Mouse (Mus musculus): ENCODE results near the gene Olfr68. TPM values are rescaled to one million over a fixed set of nuclear protein-coding genes. Genes with fewer than 3 reads are reported as not detected.

The Olfr68 gene
- polyA plus RNA-seq (2012; rRNA removed) = not detected in 2 replicates

DNA sequence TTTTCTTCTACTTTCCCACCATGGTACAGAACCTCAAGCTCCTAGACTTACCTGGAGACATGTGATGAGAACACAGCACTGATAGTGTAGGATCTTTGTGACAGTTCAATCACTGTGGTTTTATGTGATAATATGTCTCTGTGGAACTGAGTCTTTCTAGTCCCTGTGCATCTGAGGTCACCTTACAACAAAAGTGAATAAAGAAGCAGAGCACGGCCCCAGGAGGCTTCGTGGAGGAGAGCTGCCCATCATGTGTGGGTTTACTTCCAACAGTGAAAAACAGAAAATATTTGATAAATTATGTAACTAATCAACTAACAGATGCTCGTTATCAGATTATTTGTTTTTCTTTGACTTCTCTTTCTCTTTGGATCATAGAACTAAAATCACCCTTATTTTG is at the start of gene Olfr68:
TSS of gene Olfr68 (minus strand) at position 101 of the 400 bp plus-strand sequence.

GRCm38 (mm10) chr7:103827808-103828207 is 48.3 kb upstream of the Olfr68 start, which contains the start of gene Hbb-bs:
Hbb-bs (minus strand) TSS chr7:103828096.

DNA sequence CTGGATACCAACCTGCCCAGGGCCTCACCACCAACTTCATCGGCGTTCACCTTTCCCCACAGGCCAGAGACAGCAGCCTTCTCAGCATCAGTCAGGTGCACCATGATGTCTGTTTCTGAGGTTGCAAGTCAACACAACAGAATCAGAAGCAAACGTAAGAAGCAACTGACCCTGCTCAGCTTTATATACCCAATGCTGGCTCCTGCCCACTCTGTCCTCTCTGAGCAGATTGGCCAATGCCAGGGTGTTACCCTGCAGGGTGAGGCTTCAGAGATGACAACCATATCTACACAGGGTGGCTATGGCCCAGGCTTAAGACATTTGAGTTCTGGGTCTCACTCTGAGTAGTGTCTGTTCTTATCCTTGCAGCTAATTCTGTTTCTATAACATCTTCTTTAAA is 34.3 kb upstream of the Olfr68 start, which contains the start of gene Hbb-bt:
TSS of gene Hbb-bt (minus strand) at position 231 of the 400 bp plus-strand sequence.

DNA sequence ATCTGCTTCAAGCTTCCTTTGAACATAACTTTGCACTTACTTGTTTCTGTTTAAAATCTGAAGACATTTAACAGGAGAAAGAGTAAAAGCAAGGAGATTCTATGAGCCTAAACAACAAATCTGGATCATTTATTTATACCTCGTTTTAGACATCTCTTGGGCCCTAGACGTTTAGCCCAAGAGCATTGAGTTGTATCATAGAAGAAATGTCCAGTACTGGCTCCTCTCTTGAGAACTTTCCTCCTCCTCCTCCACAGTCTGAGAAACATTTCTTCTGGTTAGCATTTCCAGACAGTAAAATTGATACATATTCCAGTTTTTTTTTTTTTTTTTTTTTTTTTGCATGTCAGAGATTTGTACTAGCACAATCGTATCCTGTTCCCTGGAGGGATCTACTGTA is 12.2 kb upstream of the Olfr68 start, which contains the start of gene Olfr67:
TSS of gene Olfr67 (minus strand) at position 101 of the 400 bp plus-strand sequence.

DNA sequence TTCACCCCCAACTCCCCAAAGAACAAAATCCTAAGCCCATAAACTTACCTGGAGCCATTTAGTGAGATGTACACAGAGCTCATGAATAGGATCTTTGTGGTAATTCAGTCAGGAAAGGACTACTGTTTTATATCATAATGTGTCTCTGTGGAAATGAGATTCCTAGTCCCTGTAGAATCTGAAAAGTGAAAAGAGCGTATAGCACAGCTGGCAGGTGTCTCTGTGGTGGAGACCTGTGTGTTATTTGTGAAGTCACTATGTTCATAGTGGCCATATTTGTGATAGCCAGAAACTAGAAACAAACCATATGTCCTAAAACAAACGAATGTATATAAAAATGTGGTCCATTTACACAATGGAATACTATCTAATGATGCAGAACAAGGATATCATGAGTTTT is 8.0 kb downstream of the Olfr68 start, which contains the start of gene Olfr69:
TSS of gene Olfr69 (minus strand) at position 101 of the 400 bp plus-strand sequence.

DNA sequence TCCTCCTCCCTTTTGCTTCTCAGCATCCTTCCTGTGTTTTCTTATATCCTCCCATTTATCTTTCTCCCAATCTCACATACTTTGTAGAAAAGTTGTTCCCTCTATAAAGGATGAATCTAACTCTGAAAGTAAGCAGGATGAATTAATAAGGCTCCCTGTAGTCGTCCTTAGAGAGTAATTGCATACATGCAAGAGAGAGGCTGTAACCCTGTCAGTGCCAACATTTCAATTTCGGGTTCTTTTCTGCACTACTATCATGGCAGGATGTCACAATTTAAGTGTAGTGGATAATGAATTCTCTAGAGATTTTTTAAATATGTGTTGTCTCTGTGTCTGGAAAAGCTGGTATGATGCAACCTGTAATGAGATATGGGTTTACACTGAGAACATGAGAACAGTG is 22.3 kb downstream of the Olfr68 start, which contains the start of gene Olfr630:
TSS of gene Olfr630 (minus strand) at position 101 of the 400 bp plus-strand sequence.

DNA sequence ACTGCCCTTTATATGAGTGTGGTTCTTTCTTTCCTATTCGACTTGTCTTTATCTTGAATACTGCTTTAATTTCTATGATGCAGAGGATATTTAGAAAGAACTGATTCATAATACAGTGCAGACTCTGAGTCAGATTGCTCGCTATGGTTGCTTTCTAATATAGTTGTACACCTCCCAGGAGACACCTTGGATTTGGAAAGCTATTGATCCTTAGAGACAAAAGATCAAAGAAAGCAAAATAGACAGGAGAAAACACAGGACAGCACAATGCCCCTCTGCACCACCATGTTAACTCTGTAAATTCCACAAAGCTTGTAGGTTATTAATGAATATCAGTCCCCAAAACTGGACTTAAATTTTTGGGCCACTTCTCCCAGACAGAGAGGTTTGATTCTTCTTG is 34.7 kb downstream of the Olfr68 start, which contains the start of gene Olfr629:
TSS of gene Olfr629 (minus strand) at position 101 of the 400 bp plus-strand sequence.

GRCm38 (mm10) chr7:103730074-103730473 is 49.4 kb downstream of the Olfr68 start, which contains the start of gene Olfr628:
Olfr628 (plus strand) TSS chr7:103730374.

Other genes with a start within 250 kb of the Olfr68 start
- not detected in 2 replicates for gene Olfr612, start 237.0 kb downstream of the Olfr68 start, polyA plus RNA-seq (2012; rRNA removed)
- not detected in 2 replicates for gene Olfr613, start 231.6 kb downstream of the Olfr68 start, polyA plus RNA-seq (2012; rRNA removed)
- gene Olfr615, start 223.6 kb downstream of the Olfr68 start, polyA plus RNA-seq (2012; rRNA removed) = not detected in 2 replicates
- not detected in 2 replicates for gene Olfr616, start 210.6 kb downstream of the Olfr68 start, polyA plus RNA-seq (2012; rRNA removed)
- not detected in 2 replicates for gene Olfr617, start 206.6 kb downstream of the Olfr68 start, polyA plus RNA-seq (2012; rRNA removed)
- gene Olfr618, start 189.6 kb downstream of the Olfr68 start, polyA plus RNA-seq (2012; rRNA removed) = not detected in 2 replicates
- not detected in 2 replicates for gene Olfr619, start 179.1 kb downstream of the Olfr68 start, polyA plus RNA-seq (2012; rRNA removed)
- not detected in 2 replicates for gene Olfr620, start 167.2 kb downstream of the Olfr68 start, polyA plus RNA-seq (2012; rRNA removed)
- not detected in 2 replicates for gene Olfr622, start 137.0 kb downstream of the Olfr68 start, polyA plus RNA-seq (2012; rRNA removed)
- gene Olfr623, start 116.0 kb downstream of the Olfr68 start, polyA plus RNA-seq (2012; rRNA removed) = not detected in 2 replicates
- not detected in 2 replicates for gene Olfr624, start 108.5 kb downstream of the Olfr68 start, polyA plus RNA-seq (2012; rRNA removed)
- not detected in 2 replicates for gene Olfr625-ps1, start 97.0 kb downstream of the Olfr68 start, polyA plus RNA-seq (2012; rRNA removed)
- gene Olfr243, start 65.0 kb downstream of the Olfr68 start, polyA plus RNA-seq (2012; rRNA removed) = not detected in 2 replicates
- gene Olfr628, start 49.3 kb downstream of the Olfr68 start, polyA plus RNA-seq (2012; rRNA removed) = not detected in 2 replicates
- gene Olfr629, start 34.8 kb downstream of the Olfr68 start, polyA plus RNA-seq (2012; rRNA removed) = not detected in 2 replicates
- not detected in 2 replicates for gene Olfr630, start 22.4 kb downstream of the Olfr68 start, polyA plus RNA-seq (2012; rRNA removed)
- gene Olfr69, start 8.1 kb downstream of the Olfr68 start, polyA plus RNA-seq (2012; rRNA removed) = not detected in 2 replicates
- gene Olfr67, start 12.1 kb upstream of the Olfr68 start, polyA plus RNA-seq (2012; rRNA removed) = not detected in 2 replicates
- gene Hbb-bt, start 34.3 kb upstream of the Olfr68 start, polyA plus RNA-seq (2012; rRNA removed) = 19.7 and 97.2 TPM in 2 replicates
- 178 and 1,004 TPM in 2 replicates for gene Hbb-bs, start 48.4 kb upstream of the Olfr68 start, polyA plus RNA-seq (2012; rRNA removed)
- not detected in 2 replicates for gene Hbb-bh2, start 60.8 kb upstream of the Olfr68 start, polyA plus RNA-seq (2012; rRNA removed)
- gene Hbb-bh1, start 63.5 kb upstream of the Olfr68 start, polyA plus RNA-seq (2012; rRNA removed) = not detected in 2 replicates
- not detected in 2 replicates for gene Hbb-y, start 73.5 kb upstream of the Olfr68 start, polyA plus RNA-seq (2012; rRNA removed)
- not detected in 2 replicates for gene Olfr66, start 106.6 kb upstream of the Olfr68 start, polyA plus RNA-seq (2012; rRNA removed)
- gene Olfr64, start 114.8 kb upstream of the Olfr68 start, polyA plus RNA-seq (2012; rRNA removed) = not detected in 2 replicates
- not detected in 2 replicates for gene Olfr65, start 123.8 kb upstream of the Olfr68 start, polyA plus RNA-seq (2012; rRNA removed)
- 0.12 TPM in 1 of 2 replicates, not detected in the other for gene Olfr631, start 149.1 kb upstream of the Olfr68 start, polyA plus RNA-seq (2012; rRNA removed)
- not detected in 2 replicates for gene Olfr632, start 154.6 kb upstream of the Olfr68 start, polyA plus RNA-seq (2012; rRNA removed)
- gene Olfr633, start 164.7 kb upstream of the Olfr68 start, polyA plus RNA-seq (2012; rRNA removed) = not detected in 2 replicates
- not detected in 2 replicates for gene Olfr635, start 191.5 kb upstream of the Olfr68 start, polyA plus RNA-seq (2012; rRNA removed)
- not detected in 2 replicates for gene Olfr638, start 219.0 kb upstream of the Olfr68 start, polyA plus RNA-seq (2012; rRNA removed)
- gene Olfr639, start 237.6 kb upstream of the Olfr68 start, polyA plus RNA-seq (2012; rRNA removed) = not detected in 2 replicates
- not detected in 2 replicates for gene Olfr640, start 245.9 kb upstream of the Olfr68 start, polyA plus RNA-seq (2012; rRNA removed)